ENCODE assay signal across 24 mouse cellular contexts in genomic region chr2:160336053-160336452, GRCm38 (mm10). TPM values are rescaled to one million over a fixed set of nuclear protein-coding genes. Genes with fewer than 3 reads are reported as not detected.
DNase-seq lines count a peak whose midpoint lies in the region; ATAC-seq and TF ChIP-seq lines count a peak whose summit lies in the region.
"Had no signal": no experiment of that assay in that cellular context is flagged by ENCODE, and none has a peak within 500 bp of the region (broad histone marks: within the 10 kb centered on the region; RNA-seq: fewer than 3 reads in every experiment).

No protein-coding gene starts in this region.

- ATAC-seq in megakaryocyte, adult 5-6 weeks (ENCODE audit: poor library complexity, severe bottlenecking), result 0 out of 2 replicates have a peak, but pooled peaks have one; percentile 22
- ATAC-seq: forebrain, embryonic 14.5 days; hindbrain, embryonic 16.5 days; inflammation-experienced regulatory T-cells, adult 6 months; intestine, postnatal 0 days had no signal

- H3K4me3 ChIP-seq in bone marrow macrophage, adult 2 months (ENCODE audit: insufficient read depth, low read length), result peak overlapping the region; percentile 16; the same call in 1 of the 2 replicates
- H3K4me3 ChIP-seq: embryonic facial prominence, embryonic 15.5 days; erythroblast, embryonic 14.5 days; forebrain, embryonic 10.5 days; heart, embryonic 10.5 days; hindbrain, embryonic 12.5 days had no signal

- DNase-seq in gastrocnemius, adult 8-10 months (ENCODE audit: low spot score in 2 of 2), result peak; percentile 31 to 46
- DNase-seq in gastrocnemius, postnatal 4 days (ENCODE audit: low spot score in 2 of 2), result no peak
- no peak for DNase-seq in adrenal gland, adult 18-20 months (ENCODE audit: low spot score in 2 of 2)
- DNase-seq in layer of hippocampus, postnatal 14 days (ENCODE audit: low spot score in 2 of 2), result no peak
- DNase-seq: adrenal gland, postnatal 10 days; cerebellum, adult 11-12 months; cerebellum, adult 9-10 months; cerebellum, postnatal 36 days; heart, adult 18-20 months; heart, postnatal 10 days; heart, postnatal 4 days had no signal

- H3K27ac ChIP-seq in bone marrow macrophage, adult 2 months (ENCODE audit: insufficient read depth, low read depth, low read length), result no peak overlapping the region
- H3K27ac ChIP-seq: embryonic facial prominence, embryonic 15.5 days; forebrain, embryonic 10.5 days; heart, embryonic 10.5 days; hindbrain, embryonic 12.5 days had no signal

- TF ChIP-seq POLR2A in bone marrow macrophage, adult 2 months (IDR thresholded peaks at IDR 0.05; ENCODE audit: borderline replicate concordance, low read depth, low read length), result no peak

- TF ChIP-seq CTCF in bone marrow macrophage, adult 2 months (IDR thresholded peaks at IDR 0.05; ENCODE audit: low read depth, low read length), result no peak

- H3K4me1 ChIP-seq in bone marrow macrophage, adult 2 months (ENCODE audit: control insufficient read depth, insufficient read depth, low read length), result peaks cover 19% of the 10 kb centered on the region
- H3K4me1 ChIP-seq: embryonic facial prominence, embryonic 15.5 days; forebrain, embryonic 10.5 days; hindbrain, embryonic 12.5 days had no signal

RNA-seq across cellular contexts. Expression of gene Gm826, which starts 2.1 kb away (rescaled TPM):
- total RNA-seq in gastrocnemius, adult 8-10 months (2022), result 1 to 10 TPM; 1.6 to 3.4 (median 2.1) TPM
- under 1 TPM in 1 of 2 experiments, not detected in 1; 0.73 TPM for total RNA-seq in gastrocnemius, postnatal 4 days (2021)
- polyA plus RNA-seq in bone marrow macrophage, adult 2 months (2012; ENCODE audit: insufficient read depth, insufficient read length, missing spikeins), result not detected in 2 replicates
- 0.78 and 1.2 TPM in 2 replicates for total RNA-seq in megakaryocyte, adult 5-6 weeks (2015)
- not detected in 2 replicates for total RNA-seq in megakaryocyte, adult 5-6 weeks (2017)
- 1 to 10 TPM; 1.1 to 1.3 TPM for total RNA-seq in adrenal gland, adult 18-20 months (2021)
- not detected for total RNA-seq in layer of hippocampus, postnatal 14 days (2021)
- total RNA-seq: ES-E14 had no signal
- polyA plus RNA-seq: embryonic facial prominence, embryonic 11.5 days; erythroblast, embryonic 14.5 days; forebrain, embryonic 10.5 days; forebrain, embryonic 14.5 days; hindbrain, embryonic 12.5 days; hindbrain, embryonic 16.5 days; inflammation-experienced regulatory T-cells, adult 6 months had no signal

RNA-seq across cellular contexts. Expression of gene Mafb, which starts 30.8 kb away (rescaled TPM):
- total RNA-seq in gastrocnemius, adult 8-10 months (2022), result 10 to 100 TPM in 3 of 4 experiments, 1 to 10 TPM in 1; 9.1 to 25.8 (median 17.9) TPM
- total RNA-seq in gastrocnemius, postnatal 4 days (2021), result 10 to 100 TPM; 21.5 to 23.7 TPM
- polyA plus RNA-seq in bone marrow macrophage, adult 2 months (2012; ENCODE audit: insufficient read depth, insufficient read length, missing spikeins), result 166 TPM in 2 replicates
- 15.3 and 17.5 TPM in 2 replicates for total RNA-seq in megakaryocyte, adult 5-6 weeks (2015)
- 6.4 and 8.1 TPM in 2 replicates for total RNA-seq in megakaryocyte, adult 5-6 weeks (2017)
- total RNA-seq in adrenal gland, adult 18-20 months (2021), result 10 to 100 TPM; 17.9 to 19.8 TPM
- 10 to 100 TPM; 11.5 to 12.4 TPM for total RNA-seq in layer of hippocampus, postnatal 14 days (2021)
- polyA plus RNA-seq: inflammation-experienced regulatory T-cells, adult 6 months had no signal

Comparison
In these comparisons a context has a peak if more than half of its experiments do, and no peak if none do; other contexts are left out.
1. DNase-seq: peak in gastrocnemius, adult 8-10 months (2 of 2); none in gastrocnemius, postnatal 4 days (0 of 2), adrenal gland, adult 18-20 months (0 of 2) and layer of hippocampus, postnatal 14 days (0 of 2).